Mouse (Mus musculus) retina, postnatal 7 days (tissue): Measurements from ENCODE around the gene Runx1.

Experiments
- DNase-seq: peaks from one replicate; pipeline ENCODE4 v3.0.0-alpha.2; 2012; ENCODE audit warnings: low read depth, low spot score

Runx1 gene

DNA sequence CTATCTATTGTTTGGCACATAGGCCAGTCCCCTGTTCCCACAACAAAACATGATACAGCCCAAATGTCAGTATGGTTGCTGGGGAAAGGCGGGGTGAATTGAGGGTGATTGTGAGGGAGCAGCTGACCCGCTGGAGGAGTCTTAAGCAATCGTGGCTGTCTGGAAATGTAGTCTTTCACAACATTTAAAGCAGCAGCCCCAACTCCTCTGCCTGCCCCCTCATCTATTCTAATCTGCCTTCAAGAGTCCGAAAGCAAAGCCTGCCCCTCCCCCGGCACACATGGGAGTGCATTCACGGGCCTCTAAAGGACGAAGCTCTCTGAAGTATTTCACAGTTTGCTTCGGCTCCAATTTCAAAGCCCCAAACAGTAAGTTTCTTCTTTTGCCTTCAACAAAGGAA lies 213.4 kb downstream of the Runx1 start:
- no peak for DNase-seq

DNA sequence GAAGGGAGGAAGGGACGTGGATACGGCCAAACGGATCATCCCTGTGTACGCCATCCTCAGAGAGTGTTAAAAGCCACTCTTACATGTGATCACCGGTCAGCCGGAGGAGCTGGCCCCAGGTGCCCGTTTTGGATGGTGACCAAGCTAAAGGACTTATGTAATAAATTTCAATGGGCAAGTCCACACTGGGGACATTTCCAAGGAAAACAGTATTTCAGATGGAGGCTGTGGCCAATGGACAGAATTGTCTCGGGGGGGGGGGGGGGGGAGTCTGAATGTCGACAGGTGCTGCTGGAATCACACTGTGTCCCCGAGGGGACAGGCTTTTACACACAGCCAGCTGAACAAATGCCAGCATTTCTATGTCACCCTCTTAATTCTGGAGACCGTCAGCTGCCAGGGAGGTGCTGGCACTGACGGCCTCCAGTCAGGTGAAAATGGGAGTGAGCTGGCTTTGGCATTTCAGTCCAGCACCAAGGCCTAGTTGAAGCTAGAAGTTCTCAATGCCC lies 214.3 kb downstream of the Runx1 start:
- DNase-seq = no peak

DNA sequence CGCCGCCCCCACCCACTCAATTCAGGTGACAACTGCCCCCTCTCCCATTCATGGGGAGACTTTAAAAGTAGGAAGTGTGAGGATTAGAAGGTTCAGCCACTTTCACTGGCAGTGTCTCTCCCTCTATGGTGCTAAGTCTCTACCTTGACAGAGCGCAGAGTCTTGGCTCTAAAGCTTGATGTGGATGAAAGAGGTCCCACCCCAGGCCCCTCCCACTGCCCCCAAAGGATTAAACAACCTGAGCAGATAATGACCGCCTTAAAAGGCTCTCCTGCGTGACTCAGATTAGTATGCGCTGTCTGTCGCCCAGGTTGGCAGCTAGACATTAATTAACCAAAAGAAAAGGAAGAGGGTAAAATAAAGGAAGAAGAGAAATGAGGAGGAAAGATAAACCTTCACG lies 215.5 kb downstream of the Runx1 start:
- peak; percentile 38 for DNase-seq

DNA sequence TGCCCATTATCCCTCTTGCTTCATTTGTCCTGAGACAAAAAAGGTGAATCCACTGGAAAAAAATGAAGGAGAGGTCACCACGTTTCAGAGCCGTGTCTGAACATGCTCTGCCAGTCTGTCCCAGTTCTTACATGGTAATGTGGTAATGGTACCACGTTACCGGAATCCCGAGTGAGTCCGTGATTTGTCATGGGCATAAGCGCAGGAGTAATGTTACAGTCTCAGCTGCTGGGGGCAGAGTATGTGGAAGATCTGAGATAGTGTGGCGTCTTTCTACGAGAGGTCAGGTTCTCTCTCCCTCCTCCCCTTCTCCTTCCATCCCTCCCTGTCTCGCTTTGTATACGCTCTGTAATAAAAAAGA lies 216.3 kb downstream of the Runx1 start:
- DNase-seq = no peak

DNA sequence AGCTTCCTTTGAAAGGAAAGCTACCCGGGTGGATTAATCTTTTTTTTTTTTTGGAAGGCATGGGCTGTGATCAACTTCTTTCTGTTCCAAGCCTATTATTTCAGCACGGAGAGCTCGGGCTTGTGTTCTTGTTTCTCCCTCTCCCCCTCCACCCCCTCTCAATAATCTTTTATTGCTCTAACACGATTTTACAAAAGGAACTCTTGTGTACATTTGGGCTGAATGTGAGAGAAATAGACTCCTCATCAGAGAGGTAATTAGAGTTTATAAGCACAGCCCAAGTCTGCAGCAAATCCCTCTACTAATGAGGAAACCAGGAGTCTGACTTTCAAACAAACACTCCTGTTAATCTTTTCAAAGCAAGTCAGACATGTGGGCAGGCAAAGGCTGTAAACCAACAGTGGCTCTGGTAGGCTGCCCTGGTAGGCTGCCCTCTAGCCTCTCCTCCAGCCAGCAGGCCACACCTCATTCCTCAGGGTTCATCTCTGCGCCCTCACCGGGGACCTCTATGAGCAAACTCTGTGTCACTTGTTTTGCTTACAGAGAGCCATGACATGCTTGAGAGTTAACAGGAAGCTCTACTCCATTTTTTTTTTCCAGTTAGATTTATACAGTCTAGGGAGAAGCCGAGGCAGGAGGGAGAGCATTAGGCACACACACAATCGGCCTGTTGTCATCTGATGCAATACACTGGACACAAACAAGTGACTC lies 216.8 kb downstream of the Runx1 start:
- DNase-seq = no peak

DNA sequence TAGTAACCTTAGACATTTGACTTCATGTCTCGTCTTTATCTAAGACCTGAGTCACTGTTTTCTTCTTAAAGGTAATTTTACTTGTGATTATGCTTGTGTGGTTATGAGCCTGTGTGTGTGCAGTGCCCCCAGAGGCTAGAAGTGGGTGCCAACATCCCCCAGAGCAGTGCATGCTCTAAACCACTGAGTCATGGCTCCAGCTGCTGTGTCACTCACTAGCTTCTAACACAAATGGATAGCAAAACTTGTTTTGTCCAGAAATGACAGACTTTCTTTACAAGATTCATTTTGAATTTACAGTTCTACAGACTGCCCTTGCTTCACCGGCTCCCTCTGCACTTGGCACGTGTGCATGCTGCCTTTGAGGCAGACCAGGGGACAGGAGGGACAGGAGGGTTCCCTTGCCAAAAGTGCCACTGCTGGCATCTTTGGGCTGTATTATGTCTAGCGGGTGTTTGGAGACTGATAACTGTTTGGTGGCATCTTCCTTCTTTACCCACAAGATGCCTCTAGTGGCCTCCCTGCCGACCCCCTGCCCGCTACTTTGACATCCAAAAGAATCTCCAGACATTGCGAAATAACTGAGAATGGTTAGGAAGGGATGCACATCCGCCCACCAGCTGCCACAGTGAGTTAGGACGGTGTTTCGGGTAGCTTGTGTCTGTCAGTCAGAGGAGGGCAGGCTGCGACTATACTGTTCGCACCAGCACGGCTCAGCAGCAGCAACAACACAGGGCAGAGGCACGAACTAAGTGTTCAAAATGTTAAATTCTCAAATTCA lies 217.6 kb downstream of the Runx1 start:
- no peak for DNase-seq

DNA sequence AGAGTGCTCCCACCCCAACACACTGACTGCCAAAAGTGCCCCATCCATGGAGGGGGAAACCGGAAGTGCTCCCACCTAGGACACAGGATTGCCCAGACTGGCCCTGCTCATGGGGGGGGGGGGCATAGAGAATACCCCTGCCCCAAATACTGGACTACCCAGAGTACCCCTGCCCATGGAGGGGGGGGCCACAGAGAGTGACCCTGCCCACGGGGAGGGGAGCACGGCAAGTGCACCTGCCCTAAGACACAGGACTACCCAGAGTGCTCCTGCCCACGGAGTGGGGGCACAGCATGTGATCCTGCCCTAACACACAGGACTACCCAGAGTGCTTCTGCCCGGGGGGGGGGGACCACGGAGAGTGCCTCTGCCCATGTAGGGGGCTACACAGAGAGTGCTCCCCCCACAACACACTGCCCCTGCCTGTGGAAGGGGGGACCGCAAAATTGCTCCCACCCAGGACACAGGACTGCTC lies 219.4 kb downstream of the Runx1 start:
- DNase-seq = no peak

DNA sequence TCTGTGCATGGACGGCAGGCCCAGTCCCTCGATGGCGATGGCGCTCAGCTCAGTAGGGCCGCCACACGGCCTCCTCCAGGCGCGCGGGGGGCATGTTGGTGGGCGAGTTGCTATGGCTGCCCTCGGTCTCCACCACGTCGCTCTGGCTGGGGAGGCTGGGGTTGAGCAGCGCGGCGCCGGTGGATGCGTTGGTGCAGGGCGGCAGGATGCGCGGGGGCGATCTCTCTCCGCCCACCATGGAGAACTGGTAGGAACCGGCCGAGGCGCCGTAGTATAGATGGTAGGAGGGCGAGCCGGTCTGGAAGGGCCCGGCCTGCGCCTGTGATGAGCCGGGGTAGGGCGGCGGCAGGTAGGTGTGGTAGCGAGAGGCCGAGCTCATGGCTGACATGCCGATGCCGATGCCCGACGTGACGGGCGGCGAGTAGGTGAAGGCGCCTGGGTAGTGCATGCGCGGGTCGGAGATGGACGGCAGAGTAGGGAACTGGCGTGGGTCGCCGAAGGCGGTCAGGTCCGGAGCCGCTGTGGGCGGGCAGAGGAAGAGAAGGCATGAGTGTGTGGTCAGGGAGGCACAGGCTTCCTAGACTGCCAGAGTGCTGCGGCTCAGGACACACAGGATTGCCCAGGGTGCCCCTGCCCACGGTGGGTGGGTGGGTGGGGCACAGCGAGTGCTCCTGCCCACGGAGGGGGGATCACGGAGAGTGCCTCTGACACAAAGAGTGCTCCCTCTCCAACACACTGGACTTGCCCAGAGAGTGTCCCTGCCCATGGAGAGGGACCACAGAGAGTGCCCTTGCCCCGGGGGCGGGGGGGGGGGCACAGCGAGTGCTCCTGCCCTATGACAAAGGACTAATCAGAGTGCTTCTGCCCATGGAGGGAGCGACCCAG lies 220.1 kb downstream of the Runx1 start:
- DNase-seq = no peak

DNA sequence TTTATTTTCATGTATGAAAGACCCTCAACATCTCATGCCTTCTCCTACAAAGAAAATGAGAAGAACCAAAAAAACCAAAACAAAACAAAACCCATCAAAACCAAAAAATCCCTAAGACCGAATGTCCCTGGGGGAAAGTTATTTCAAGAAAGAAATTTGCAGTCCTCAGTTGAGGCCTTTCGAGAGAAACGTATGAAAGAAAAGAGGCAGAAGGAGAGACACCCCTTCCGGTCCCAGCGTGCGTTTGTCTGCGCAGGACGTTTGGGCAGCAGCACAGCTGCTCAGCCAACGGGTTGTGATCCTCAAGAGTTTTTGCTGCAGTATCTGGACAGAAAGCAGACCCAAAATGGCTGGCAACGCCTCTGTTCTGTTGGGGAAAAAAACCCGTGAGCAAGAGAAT lies 223.4 kb downstream of the Runx1 start:
- no peak for DNase-seq

DNA sequence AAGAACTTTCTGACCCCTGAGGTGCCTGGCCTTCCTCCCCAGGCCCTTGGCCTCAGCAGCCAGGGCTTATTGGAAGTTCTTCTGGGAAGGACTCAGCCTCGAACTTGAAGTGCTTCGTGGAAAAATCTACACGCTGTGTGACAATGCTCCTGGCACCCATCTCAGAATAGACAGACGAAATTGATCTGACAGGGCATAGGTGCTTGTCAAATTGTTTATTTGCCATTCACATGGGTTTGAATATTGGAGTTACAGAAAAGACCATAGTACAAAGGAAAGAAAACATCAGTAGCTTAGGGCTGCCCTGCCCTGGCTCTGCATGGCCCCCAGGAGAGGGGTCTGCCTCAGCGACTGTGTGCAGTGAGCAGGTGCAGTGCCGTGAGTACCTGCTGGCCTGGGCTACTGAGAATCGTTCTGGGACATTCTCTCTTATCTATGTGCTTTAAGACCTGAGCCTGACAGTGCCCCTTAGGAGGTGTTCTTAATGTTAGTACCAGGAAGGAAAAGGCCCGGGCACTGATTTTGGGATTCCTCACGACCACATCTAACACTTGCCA lies 224.6 kb downstream of the Runx1 start:
- DNase-seq = no peak

DNA sequence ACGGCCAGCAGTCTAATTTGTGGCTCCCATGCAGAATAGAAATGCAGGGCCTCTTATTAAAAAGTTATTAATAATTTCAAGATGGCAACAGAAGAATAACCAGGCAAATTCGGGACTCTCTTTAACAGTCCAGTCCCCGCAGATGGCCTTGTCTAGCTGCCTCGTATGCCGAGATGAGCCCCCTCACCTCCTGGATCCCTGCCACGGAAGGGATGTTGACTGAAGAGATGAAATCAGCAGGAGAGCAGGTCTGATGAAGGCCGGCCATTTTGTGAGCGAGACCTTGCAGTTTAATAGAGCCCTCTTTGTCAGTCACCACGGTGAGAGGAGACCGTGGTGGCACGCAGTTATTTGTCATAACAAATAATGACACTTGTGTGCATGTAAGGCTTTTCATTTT lies 226.5 kb downstream of the Runx1 start:
- DNase-seq = no peak

DNA sequence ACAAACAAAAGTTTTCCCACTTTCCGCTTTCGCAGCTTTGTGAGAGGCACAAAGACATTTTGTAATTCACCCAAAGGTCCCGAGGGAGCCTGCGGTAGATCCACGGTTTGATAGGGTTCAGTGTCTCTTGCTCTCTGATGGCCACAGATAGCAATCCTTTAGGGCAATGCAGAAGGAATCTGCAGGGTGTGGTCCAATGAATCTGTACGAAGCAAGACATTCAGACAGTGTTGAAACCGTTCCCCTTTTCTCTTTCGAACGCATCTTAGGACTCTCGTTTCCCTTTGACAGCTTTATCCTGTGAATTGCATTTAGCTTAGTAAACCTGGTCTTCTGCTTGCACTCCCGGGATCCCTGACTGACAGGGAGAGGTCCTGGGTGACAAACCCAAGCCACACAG lies 228.3 kb downstream of the Runx1 start:
- no peak for DNase-seq

DNA sequence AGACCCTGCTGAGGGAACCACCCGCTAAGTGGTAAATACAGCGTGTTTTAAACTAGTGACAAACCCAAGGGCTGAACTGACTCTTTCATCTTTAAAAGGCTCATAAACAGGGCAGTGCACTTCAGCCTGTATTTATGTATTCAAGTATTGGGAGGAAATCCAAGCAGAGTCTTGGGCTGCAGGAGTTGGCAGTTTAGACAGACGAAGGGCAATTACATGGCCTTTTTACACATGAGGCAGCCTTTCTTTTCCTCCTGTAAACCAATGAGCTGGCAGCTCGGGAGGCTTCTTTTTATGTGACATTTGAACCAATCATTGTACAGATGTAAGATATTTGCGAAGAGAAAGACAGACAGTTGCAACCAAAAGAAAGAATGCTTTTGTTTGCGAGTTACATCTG lies 233.7 kb downstream of the Runx1 start:
- DNase-seq = no peak

DNA sequence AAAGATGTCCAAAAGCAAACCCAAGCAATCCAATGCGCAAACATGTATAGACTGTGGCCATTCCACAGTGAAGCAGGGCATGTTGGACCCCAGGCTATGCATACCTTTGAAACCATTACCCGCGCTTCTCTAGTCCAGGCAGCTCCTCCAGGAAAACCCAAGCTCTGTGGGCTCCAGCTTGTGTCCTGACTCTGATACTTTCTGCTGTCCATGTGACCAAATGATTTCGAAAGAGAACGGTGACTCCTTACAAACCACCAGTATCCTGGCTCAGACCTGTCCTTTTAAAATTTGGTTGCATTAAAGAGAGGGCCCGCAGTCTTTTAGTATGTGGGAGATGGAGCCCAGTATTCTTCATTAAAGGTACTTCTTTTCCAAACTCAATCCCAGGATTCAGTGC lies 234.2 kb downstream of the Runx1 start:
- no peak for DNase-seq

DNA sequence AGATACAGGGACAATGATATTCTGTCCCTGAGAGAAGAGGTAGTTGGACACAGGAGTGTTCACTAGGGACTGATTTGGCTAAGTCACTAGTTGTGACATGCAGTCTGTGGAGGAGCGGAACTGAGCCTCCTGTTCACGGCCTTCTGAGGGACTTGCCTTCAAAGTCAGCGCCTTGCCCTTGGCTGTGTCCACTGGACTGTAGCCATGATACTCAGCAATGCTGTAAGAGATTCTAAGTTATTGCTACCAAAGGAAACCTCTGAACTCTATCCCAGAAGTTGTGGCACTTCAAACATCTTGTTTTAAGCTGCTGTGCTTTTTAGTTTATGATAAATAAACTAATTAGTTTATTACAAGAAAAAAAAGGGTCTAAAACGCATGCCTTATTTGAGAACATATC lies 238.1 kb downstream of the Runx1 start:
- DNase-seq = no peak

DNA sequence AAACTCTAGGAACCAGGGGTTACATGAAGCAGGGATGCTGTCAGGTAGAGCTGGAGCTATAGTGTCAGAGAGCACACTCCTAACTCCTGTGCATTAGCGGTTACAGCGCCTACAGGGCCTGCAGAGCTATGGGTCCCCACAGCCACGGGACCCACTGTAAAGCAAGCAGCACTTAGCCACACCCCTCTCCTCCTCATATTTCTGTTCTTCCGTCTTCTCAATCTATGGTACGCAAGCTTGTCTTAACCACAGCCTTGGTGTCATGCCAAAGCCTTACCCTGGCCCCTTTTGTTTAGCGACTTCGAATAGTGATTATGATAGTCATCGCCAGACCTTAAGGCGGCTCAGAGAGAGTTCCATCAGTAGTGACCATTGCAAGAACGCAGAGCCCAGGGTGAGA lies 244.2 kb downstream of the Runx1 start:
- DNase-seq = no peak

DNA sequence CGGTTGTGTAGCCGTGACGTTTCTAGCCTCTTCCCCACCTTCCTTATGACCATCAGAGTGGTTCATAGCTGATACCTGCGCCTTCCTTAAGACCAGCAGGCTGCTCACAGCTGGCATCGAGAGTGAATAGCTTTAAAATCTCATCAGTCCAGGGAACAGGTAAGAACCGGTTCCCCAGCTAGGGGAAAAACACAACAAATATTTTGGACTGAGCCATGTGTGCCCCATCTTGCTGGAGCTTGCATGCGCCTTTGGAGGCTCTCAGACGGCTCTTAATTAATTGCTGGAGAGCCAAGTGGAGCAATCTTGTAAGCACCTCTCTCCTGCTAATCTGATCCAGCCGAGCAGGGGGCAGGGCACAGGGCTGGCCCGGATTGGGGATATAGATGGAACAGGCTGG lies 245.0 kb downstream of the Runx1 start:
- no peak for DNase-seq

DNA sequence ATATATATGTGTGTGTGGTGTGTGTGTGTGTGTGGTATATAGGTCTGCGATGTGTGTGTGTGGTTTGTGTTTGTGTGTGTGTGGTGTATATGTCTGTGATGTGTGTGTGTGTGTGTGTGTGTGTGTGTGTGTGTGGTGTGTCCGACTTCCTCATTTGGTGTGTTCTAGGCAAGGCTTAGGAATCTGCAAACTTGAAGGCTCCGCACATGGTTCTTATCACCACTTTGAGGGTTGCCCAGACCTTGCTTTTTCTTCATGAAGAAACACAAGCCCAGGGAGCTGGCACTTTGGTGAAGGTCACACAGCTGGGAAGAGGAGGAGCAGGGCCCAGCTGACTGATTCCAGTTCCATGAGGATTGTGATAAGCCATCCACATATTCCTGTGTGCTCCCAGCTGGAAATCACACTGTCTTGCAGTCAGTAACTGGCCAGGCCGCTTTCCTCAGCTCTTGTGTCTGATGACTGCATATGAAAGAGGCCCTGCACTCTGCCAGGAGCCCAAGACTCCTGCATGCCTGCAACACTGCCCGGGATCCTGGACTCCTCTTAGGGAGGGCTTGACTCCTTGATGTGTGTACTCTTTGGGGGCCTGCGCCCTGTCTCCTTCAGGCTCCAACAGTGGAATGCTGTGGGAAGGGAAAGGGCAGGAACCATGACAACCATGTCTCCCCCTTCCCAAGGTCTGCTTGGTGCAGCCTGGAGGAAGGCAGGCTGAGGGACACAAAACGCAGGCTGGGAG lies 246.9 kb downstream of the Runx1 start:
- DNase-seq = no peak

DNA sequence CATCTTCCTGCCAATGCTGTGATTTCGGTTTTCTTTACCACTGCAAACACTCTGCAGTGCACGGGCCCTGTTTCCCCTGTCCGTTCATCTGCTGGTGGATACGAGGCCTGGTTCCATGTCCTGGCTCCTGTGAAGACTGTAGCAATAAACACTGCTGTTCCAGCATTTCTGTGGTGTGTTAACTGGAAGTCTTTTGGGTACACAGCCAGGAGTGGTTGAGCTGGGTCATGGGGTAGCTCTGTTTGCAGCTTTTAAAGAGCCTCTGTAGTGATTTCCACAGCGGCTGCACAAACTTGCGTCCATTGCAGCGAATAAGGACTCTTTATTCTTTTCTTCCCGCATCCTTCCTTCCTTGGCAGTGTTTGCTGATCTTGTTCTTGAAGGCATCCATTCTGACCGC lies 248.6 kb downstream of the Runx1 start:
- DNase-seq = no peak

DNA sequence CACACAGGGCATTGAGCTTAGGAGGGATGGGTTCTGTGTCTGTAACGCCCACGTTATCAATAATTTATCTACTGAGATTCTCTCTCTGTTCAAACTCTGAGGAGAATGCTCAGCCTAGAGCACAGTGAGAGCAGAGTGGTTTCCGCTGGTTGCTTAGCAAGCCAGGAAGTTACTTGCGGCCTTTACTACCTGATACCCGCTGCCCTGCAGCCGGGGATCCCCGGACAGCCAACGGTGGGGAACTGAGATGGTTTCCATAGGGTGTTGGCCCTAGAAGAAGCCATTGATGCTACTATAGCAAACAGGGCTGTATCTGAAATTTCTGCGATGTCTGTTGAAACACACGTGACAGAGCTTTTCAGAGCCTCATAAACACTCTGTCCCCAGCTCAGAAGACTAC lies 250.2 kb downstream of the Runx1 start:
- DNase-seq = no peak

DNA sequence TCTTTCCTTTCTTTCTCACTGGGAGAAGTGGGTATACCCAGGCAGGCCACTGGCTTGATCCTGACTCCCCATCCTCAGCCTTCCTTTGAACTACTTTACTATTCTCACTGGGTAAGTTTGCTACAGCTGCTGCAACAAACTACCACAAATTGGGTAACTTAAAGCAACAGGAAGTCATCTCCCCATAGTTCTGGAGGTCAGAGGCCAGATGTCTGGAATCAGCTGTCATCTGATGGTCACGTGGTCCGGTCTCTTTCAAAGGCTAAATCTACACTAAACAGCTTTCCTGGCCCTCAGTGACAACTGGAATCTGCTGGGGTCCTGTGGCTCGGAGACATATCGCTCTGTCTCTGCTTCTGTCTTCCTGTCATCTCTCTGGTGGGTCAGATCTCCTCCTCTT lies 252.8 kb downstream of the Runx1 start:
- no peak for DNase-seq
